Mouse (Mus musculus) megakaryocyte, embryonic 14.5 days (primary cell): Measurements from ENCODE around the gene Rac3. TPM values are rescaled to one million over a fixed set of nuclear protein-coding genes. Genes with fewer than 3 reads are reported as not detected.

Experiments used
- H3K27me3 ChIP-seq: replicated peaks from 2 replicates; pipeline ENCODE3; 2012; ENCODE audit warnings: inconsistent platforms
- H3K36me3 ChIP-seq: replicated peaks from 2 replicates; pipeline ENCODE3; 2012; ENCODE audit warnings: low read length, inconsistent platforms, mixed read lengths
- H3K4me1 ChIP-seq: 2 replicates; pipeline ENCODE4 v1.6.1; 2012; ENCODE audit warnings: inconsistent platforms
- H3K4me3 ChIP-seq: replicated peaks from 2 replicates; pipeline ENCODE3; 2012; ENCODE audit warnings: moderate library complexity, mild to moderate bottlenecking, inconsistent platforms
- H3K9me3 ChIP-seq: 2 replicates; pipeline ENCODE4 v1.6.1; 2012; ENCODE audit warnings: inconsistent platforms
- FLI1 ChIP-seq: IDR thresholded peaks from 2 replicates; pipeline ENCODE4 v1.6.1; 2012; ENCODE audit warnings: low read length, inconsistent platforms, mixed read lengths
- GATA1 ChIP-seq: IDR thresholded peaks from 3 replicates; pipeline ENCODE4 v1.6.1; 2012; ENCODE audit warnings: mixed read lengths, low read length, inconsistent platforms, borderline replicate concordance
- polyA plus RNA-seq: library from polyadenylated mRNA; stranded (reverse); fragments of >175 nt; gene quantifications from 2 replicates; pipeline ENCODE4 v1.2.3, GENCODE M21; 2012; ENCODE audit warnings: low replicate concordance; ENCODE audit not compliant: insufficient read depth

The Rac3 gene
- polyA plus RNA-seq, 1 experiment, result 1.8 TPM

GRCm38 (mm10) chr11:120684660-120685059, 36.6 kb upstream of the Rac3 start:
- Histone ChIP-seq H3K4me3 (no peak overlapping the region), H3K36me3 (peaks cover 93% of the 10 kb centered on the region), H3K27me3 (no peaks in the 10 kb centered on the region), H3K9me3 (no peaks in the 10 kb centered on the region), H3K4me1 (peaks cover 37% of the 10 kb centered on the region)
- no peak for TF ChIP-seq FLI1
- TF ChIP-seq GATA1, result no peak

- H3K36me3 ChIP-seq, result peaks cover 92% of the 10 kb centered on the region
- no peak overlapping the region for H3K4me3 ChIP-seq
- peaks cover 42% of the 10 kb centered on the region for H3K4me1 ChIP-seq
- no peaks in the 10 kb centered on the region for H3K9me3 ChIP-seq
- no peaks in the 10 kb centered on the region for H3K27me3 ChIP-seq
- TF ChIP-seq FLI1 (no peak), GATA1 (no peak)
These were observed 34.5 kb upstream of the Rac3 start for GRCm38 (mm10) chr11:120686650-120687272.

DNA sequence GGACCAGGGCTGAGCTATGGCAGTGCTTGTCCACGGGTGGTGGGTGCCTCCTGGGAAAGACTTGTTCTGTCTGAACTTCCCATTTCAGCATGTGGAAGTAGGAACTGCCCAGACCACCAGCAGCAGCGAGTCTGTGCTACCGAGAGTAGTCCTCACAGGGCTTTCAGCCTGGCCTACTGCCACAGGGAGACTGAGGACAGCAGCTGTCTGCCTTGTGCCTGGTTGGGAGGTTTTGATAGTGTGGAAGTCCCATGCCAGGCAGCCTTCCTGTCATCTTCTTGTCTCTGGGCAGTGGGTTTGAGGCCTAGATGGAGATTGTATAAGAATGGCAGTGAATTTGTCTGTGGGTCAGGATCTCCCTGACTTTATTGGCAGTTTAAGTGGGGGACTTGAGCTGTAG, 31.9 kb upstream of the Rac3 start:
- Histone ChIP-seq H3K4me1 (peaks cover 33% of the 10 kb centered on the region), H3K4me3 (no peak overlapping the region), H3K9me3 (no peaks in the 10 kb centered on the region), H3K36me3 (peaks cover 94% of the 10 kb centered on the region), H3K27me3 (no peaks in the 10 kb centered on the region)
- TF ChIP-seq GATA1 (no peak), FLI1 (no peak)

DNA sequence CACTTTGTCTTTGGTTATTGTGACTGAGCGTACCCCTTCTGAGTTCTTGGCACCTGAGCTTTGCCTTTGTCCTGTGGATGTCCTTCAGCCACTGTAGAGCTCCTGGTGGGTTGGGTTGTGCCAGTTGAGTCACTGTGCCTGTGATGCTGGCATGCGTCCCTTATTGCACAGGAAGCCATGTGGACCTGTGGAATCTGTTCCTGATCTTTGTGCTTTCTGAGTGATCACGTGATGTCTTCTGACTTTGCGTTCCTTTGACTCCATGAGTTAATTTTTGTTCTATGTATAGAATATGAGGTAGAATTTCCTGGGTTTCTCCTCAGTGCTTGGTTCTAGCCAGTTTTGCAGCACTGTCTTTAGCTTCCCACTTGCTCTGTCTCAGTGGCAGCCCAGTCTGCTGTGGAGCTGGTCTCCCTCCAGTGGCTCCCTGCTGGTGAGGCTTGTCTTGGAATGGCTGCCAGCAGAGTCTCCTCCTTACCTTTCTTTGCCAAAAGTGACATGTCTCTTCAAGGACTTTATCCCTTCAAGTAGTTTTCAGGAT, 28.7 kb upstream of the Rac3 start:
- no peak overlapping the region for H3K4me3 ChIP-seq
- no peaks in the 10 kb centered on the region for H3K9me3 ChIP-seq
- H3K4me1 ChIP-seq, result peaks cover 29% of the 10 kb centered on the region
- peaks cover 95% of the 10 kb centered on the region for H3K36me3 ChIP-seq
- no peak for TF ChIP-seq FLI1
- no peak for TF ChIP-seq GATA1
- H3K27me3 ChIP-seq, result no peaks in the 10 kb centered on the region

GRCm38 (mm10) chr11:120693461-120693860, 27.8 kb upstream of the Rac3 start:
- Histone ChIP-seq H3K36me3 (peaks cover 95% of the 10 kb centered on the region), H3K9me3 (no peaks in the 10 kb centered on the region), H3K27me3 (no peaks in the 10 kb centered on the region), H3K4me1 (peaks cover 31% of the 10 kb centered on the region), H3K4me3 (no peak overlapping the region)
- TF ChIP-seq FLI1, result no peak
- TF ChIP-seq GATA1, result no peak

DNA sequence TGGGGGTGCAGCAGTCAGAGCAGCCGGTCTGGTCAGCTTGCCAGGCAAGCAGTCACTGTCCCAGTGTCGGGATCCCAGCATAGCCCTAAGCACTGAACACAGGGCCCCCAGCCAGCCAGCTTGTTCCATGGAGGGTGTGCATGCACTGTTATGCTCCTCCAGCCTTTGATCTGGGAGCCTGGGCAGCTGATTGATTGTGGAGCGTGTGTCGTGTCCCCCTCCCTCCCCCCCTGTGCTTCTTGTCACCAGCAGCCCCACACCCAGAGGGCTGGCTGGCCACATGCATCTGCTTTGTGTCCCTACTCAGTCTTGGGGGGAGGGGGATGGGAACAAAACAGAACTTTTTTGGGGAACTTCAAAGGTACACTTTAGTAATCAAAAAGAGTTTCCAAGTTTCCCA, 26.1 kb upstream of the Rac3 start:
- Histone ChIP-seq H3K4me3 (no peak overlapping the region), H3K9me3 (no peaks in the 10 kb centered on the region), H3K27me3 (no peaks in the 10 kb centered on the region), H3K4me1 (peaks cover 28% of the 10 kb centered on the region), H3K36me3 (peaks cover 96% of the 10 kb centered on the region)
- no peak for TF ChIP-seq GATA1
- no peak for TF ChIP-seq FLI1

DNA sequence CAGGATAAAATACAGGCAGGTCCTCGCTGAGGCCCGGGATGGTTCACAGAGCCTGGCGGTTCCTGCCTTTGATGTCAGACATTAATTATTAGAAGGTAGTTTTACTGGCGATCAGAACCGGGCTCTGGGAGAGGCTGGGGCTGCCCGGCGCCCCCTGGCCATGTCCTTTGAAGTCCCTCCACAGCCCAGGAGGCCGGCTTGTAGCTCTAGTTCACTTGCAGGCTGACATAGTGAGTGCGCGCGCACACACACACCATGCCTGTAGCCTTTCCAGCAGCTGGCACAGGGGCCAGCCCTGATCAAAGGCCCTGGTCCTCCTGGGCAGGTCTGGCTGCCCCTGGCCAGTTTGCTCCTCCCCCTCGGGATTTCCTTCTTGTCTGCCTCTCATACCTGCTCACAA, 25.6 kb upstream of the Rac3 start:
- Histone ChIP-seq H3K4me3 (no peak overlapping the region), H3K27me3 (no peaks in the 10 kb centered on the region), H3K9me3 (no peaks in the 10 kb centered on the region), H3K4me1 (peaks cover 28% of the 10 kb centered on the region), H3K36me3 (peaks cover 96% of the 10 kb centered on the region)
- TF ChIP-seq FLI1 (no peak), GATA1 (no peak)

GRCm38 (mm10) chr11:120696568-120696967, 24.7 kb upstream of the Rac3 start:
- H3K4me3 ChIP-seq, result no peak overlapping the region
- H3K9me3 ChIP-seq, result no peaks in the 10 kb centered on the region
- peaks cover 99% of the 10 kb centered on the region for H3K36me3 ChIP-seq
- H3K27me3 ChIP-seq, result no peaks in the 10 kb centered on the region
- H3K4me1 ChIP-seq, result peaks cover 33% of the 10 kb centered on the region
- TF ChIP-seq FLI1 (no peak), GATA1 (no peak)

- Histone ChIP-seq H3K36me3 (peaks cover 97% of the 10 kb centered on the region), H3K27me3 (no peaks in the 10 kb centered on the region), H3K4me3 (no peak overlapping the region), H3K4me1 (peaks cover 21% of the 10 kb centered on the region), H3K9me3 (no peaks in the 10 kb centered on the region)
- TF ChIP-seq GATA1 (no peak), FLI1 (no peak)
These were observed 23.5 kb upstream of the Rac3 start for GRCm38 (mm10) chr11:120697741-120698140.

GRCm38 (mm10) chr11:120703696-120704454, 17.4 kb upstream of the Rac3 start:
- TF ChIP-seq GATA1, result no peak
- TF ChIP-seq FLI1, result no peak
- H3K4me1 ChIP-seq, result peaks cover 30% of the 10 kb centered on the region
- H3K36me3 ChIP-seq, result peaks cover 88% of the 10 kb centered on the region
- H3K9me3 ChIP-seq, result no peaks in the 10 kb centered on the region
- H3K27me3 ChIP-seq, result no peaks in the 10 kb centered on the region
- H3K4me3 ChIP-seq, result no peak overlapping the region
